Mouse (Mus musculus) G1E (cell line): ENCODE measurements around the gene Nrp1. TPM values are rescaled to one million over a fixed set of nuclear protein-coding genes. Genes with fewer than 3 reads are reported as not detected.

Experiments
- ATAC-seq: 2 replicates; pipeline ENCODE4 v1.8.0; 2016; ENCODE audit warnings: mild to moderate bottlenecking; ENCODE audit not compliant: insufficient number of reproducible peaks, poor library complexity, low FRiP score, severe bottlenecking; ENCODE audit errors: extremely low read depth
- DNase-seq: peaks from one replicate; pipeline ENCODE4 v3.0.0; 2012; ENCODE audit warnings: low spot score
- H3K27me3 ChIP-seq: 2 replicates; pipeline ENCODE4 v1.6.1; 2012; ENCODE audit warnings: mild to moderate bottlenecking, low read length, inconsistent platforms; ENCODE audit not compliant: insufficient read depth
- H3K36me3 ChIP-seq: replicated peaks from 2 replicates; pipeline ENCODE3; 2012; ENCODE audit warnings: mild to moderate bottlenecking, inconsistent platforms
- H3K4me1 ChIP-seq: 2 replicates; pipeline ENCODE4 v1.6.1; 2012; ENCODE audit warnings: low read depth, low read length, inconsistent platforms, mixed read lengths; ENCODE audit not compliant: insufficient read depth
- H3K4me3 ChIP-seq: 2 replicates; pipeline ENCODE4 v1.5.1; 2012; ENCODE audit warnings: low read depth, mild to moderate bottlenecking, inconsistent platforms, low read length, moderate library complexity, mixed read lengths
- H3K9me3 ChIP-seq: replicated peaks from 2 replicates; pipeline ENCODE4 v1.6.1; 2012; ENCODE audit warnings: inconsistent platforms
- CTCF ChIP-seq: IDR thresholded peaks from 2 replicates; pipeline ENCODE4 v1.5.1; 2012; ENCODE audit warnings: low read depth, low read length, inconsistent platforms, mixed read lengths
- GATA1 ChIP-seq: IDR thresholded peaks from 2 replicates; pipeline ENCODE4 v1.6.1; 2012; ENCODE audit warnings: borderline replicate concordance, low read length, inconsistent platforms, mixed read lengths
- GATA2 ChIP-seq: IDR thresholded peaks from 2 replicates; pipeline ENCODE4 v1.6.1; 2012; ENCODE audit warnings: low read depth, low read length, inconsistent platforms, borderline replicate concordance
- POLR2AphosphoS5 ChIP-seq: IDR thresholded peaks from 2 replicates; pipeline ENCODE4 v1.6.1; 2012; ENCODE audit warnings: low read depth, low read length, inconsistent platforms; ENCODE audit not compliant: insufficient replicate concordance
- TAL1 ChIP-seq: conservative IDR thresholded peaks from 2 replicates; pipeline ENCODE4 v1.6.1; 2012; ENCODE audit warnings: low read depth, low read length, inconsistent platforms, mixed read lengths
- polyA plus RNA-seq: library from polyadenylated mRNA; stranded (reverse); fragments of >175 nt; gene quantifications from 2 replicates; pipeline ENCODE4 v1.2.3, GENCODE M21; 2012
- total RNA-seq, 2 experiments: library from RNA; stranded (forward) in 1 of 2; stranded (reverse) in 1 of 2; fragments of 200-1000 nt in 1 of 2; fragments of >200 nt in 1 of 2; fragmentation: Nextera tagmentation in 1 of 2; gene quantifications; 2 replicates each; pipeline ENCODE4 v1.2.3; 2014 to 2017

Nrp1 gene
- total and polyA plus RNA-seq, 3 experiments: 0.38 TPM; not detected in 2

- no peak for ATAC-seq
- no peak for TF ChIP-seq GATA2
- no peak for TF ChIP-seq POLR2AphosphoS5
- no peak for TF ChIP-seq TAL1
- no peak for TF ChIP-seq CTCF
- no peak for TF ChIP-seq GATA1
- H3K27me3 ChIP-seq: no peaks in the 10 kb centered on the region
- H3K4me3 ChIP-seq: no peak overlapping the region
- no peaks in the 10 kb centered on the region for H3K9me3 ChIP-seq
- no peaks in the 10 kb centered on the region for H3K4me1 ChIP-seq
- no peaks in the 10 kb centered on the region for H3K36me3 ChIP-seq
- no peak for DNase-seq
Measured at GRCm38 (mm10) chr8:128538378-128538777, 180.0 kb downstream of the Nrp1 start.

GRCm38 (mm10) chr8:128541355-128542090 is 183.1 kb downstream of the Nrp1 start:
- Histone ChIP-seq H3K36me3 (no peaks in the 10 kb centered on the region), H3K4me1 (no peaks in the 10 kb centered on the region), H3K4me3 (no peak overlapping the region), H3K27me3 (no peaks in the 10 kb centered on the region), H3K9me3 (no peaks in the 10 kb centered on the region)
- DNase-seq (no peak), ATAC-seq (no peak)
- TF ChIP-seq CTCF (no peak), TAL1 (no peak), POLR2AphosphoS5 (no peak), GATA1 (no peak), GATA2 (no peak)

GRCm38 (mm10) chr8:128544128-128544846 is 185.9 kb downstream of the Nrp1 start:
- no peaks in the 10 kb centered on the region for H3K36me3 ChIP-seq
- H3K4me1 ChIP-seq: no peaks in the 10 kb centered on the region
- H3K9me3 ChIP-seq: no peaks in the 10 kb centered on the region
- no peak for TF ChIP-seq CTCF
- no peak for TF ChIP-seq GATA2
- no peak for TF ChIP-seq POLR2AphosphoS5
- TF ChIP-seq TAL1: no peak
- TF ChIP-seq GATA1: no peak
- DNase-seq (no peak), ATAC-seq (no peak)
- no peaks in the 10 kb centered on the region for H3K27me3 ChIP-seq
- no peak overlapping the region for H3K4me3 ChIP-seq

GRCm38 (mm10) chr8:128546287-128546686 is 187.9 kb downstream of the Nrp1 start:
- H3K4me1 ChIP-seq: no peaks in the 10 kb centered on the region
- no peaks in the 10 kb centered on the region for H3K36me3 ChIP-seq
- H3K27me3 ChIP-seq: no peaks in the 10 kb centered on the region
- no peak overlapping the region for H3K4me3 ChIP-seq
- no peak for ATAC-seq
- no peak for TF ChIP-seq GATA2
- TF ChIP-seq TAL1: no peak
- TF ChIP-seq GATA1: no peak
- DNase-seq: no peak
- no peaks in the 10 kb centered on the region for H3K9me3 ChIP-seq

GRCm38 (mm10) chr8:128547361-128547760 is 189.0 kb downstream of the Nrp1 start:
- no peaks in the 10 kb centered on the region for H3K9me3 ChIP-seq
- H3K36me3 ChIP-seq: no peaks in the 10 kb centered on the region
- DNase-seq (no peak), ATAC-seq (no peak)
- H3K27me3 ChIP-seq: peaks cover 3% of the 10 kb centered on the region; the same call in 1 of the 2 replicates
- no peaks in the 10 kb centered on the region for H3K4me1 ChIP-seq
- no peak overlapping the region for H3K4me3 ChIP-seq
- TF ChIP-seq CTCF: no peak
- no peak for TF ChIP-seq TAL1
- TF ChIP-seq POLR2AphosphoS5: no peak
- no peak for TF ChIP-seq GATA1
- no peak for TF ChIP-seq GATA2

- Histone ChIP-seq H3K36me3 (no peaks in the 10 kb centered on the region), H3K4me3 (no peak overlapping the region), H3K27me3 (peaks cover 3% of the 10 kb centered on the region; the same call in 1 of the 2 replicates), H3K9me3 (no peaks in the 10 kb centered on the region), H3K4me1 (no peaks in the 10 kb centered on the region)
- DNase-seq: no peak
- ATAC-seq: no peak
- no peak for TF ChIP-seq POLR2AphosphoS5
- no peak for TF ChIP-seq GATA1
- no peak for TF ChIP-seq TAL1
- TF ChIP-seq GATA2: no peak
- TF ChIP-seq CTCF: no peak
Measured at GRCm38 (mm10) chr8:128549738-128550137, 191.3 kb downstream of the Nrp1 start.
